Mouse (Mus musculus): ENCODE data around the gene Ctcfl. TPM values are rescaled to one million over a fixed set of nuclear protein-coding genes. Genes with fewer than 3 reads are reported as not detected.

Ctcfl gene
- polyA plus RNA-seq (2015; fragmentation: Nextera tagmentation; extraction: Ambion mirVana), result 0.03 and 0.07 TPM in 2 replicates

GRCm38 (mm10) chr2:173119023-173119944 lies at the start of gene Ctcfl:
Gene Ctcfl, minus strand, starts transcription at chr2:173119525.
- H3K9me3 ChIP-seq (replicated peaks), result no peaks in the 10 kb centered on the region
- 73% methylated on average over 35 of the region's 35 CpGs for WGBS (ENCODE audit: insufficient replicate concordance)
- 0 out of 2 replicates have a peak within 1 kb of the TSS, but pooled peaks have one; percentile 12 for H3K9ac ChIP-seq
- H3K27me3 ChIP-seq, result peaks cover 39% of the 10 kb centered on the region
- H3K4me2 ChIP-seq, result peak within 1 kb of the TSS; percentile 53
- no peaks in the 10 kb centered on the region for H3K36me3 ChIP-seq (replicated peaks)
- peaks cover 27% of the 10 kb centered on the region for H3K4me1 ChIP-seq (replicated peaks)
- ATAC-seq (ENCODE audit: insufficient read depth), result peak; percentile 62
- peak within 1 kb of the TSS; percentile 20 for H3K4me3 ChIP-seq (replicated peaks)
- H3K27ac ChIP-seq (replicated peaks), result peak within 1 kb of the TSS; percentile 85

GRCm38 (mm10) chr2:173168411-173168851 lies 49.1 kb upstream of the Ctcfl start:
- Histone ChIP-seq H3K9me3 (replicated peaks) (no peaks in the 10 kb centered on the region), H3K4me1 (replicated peaks) (peaks cover 24% of the 10 kb centered on the region), H3K36me3 (replicated peaks) (no peaks in the 10 kb centered on the region), H3K9ac (no peak overlapping the region), H3K27ac (replicated peaks) (no peak overlapping the region), H3K4me2 (no peak overlapping the region), H3K27me3 (peaks cover 43% of the 10 kb centered on the region), H3K4me3 (replicated peaks) (no peak overlapping the region)
- WGBS (ENCODE audit: insufficient replicate concordance), result 47% methylated on average over 5 of the region's 5 CpGs
- no peak for ATAC-seq (ENCODE audit: insufficient read depth)

- H3K4me1 ChIP-seq (replicated peaks), result no peaks in the 10 kb centered on the region
- no peak overlapping the region for H3K4me2 ChIP-seq
- H3K9ac ChIP-seq, result no peak overlapping the region
- no peaks in the 10 kb centered on the region for H3K36me3 ChIP-seq (replicated peaks)
- no peak for ATAC-seq (ENCODE audit: insufficient read depth)
- no peak overlapping the region for H3K4me3 ChIP-seq (replicated peaks)
- H3K27me3 ChIP-seq, result peaks cover 19% of the 10 kb centered on the region; the same call in 1 of the 2 replicates
- no peaks in the 10 kb centered on the region for H3K9me3 ChIP-seq (replicated peaks)
- WGBS (ENCODE audit: insufficient replicate concordance), result 71% methylated on average over 10 of the region's 10 CpGs
- H3K27ac ChIP-seq (replicated peaks), result no peak overlapping the region
Measured at GRCm38 (mm10) chr2:173165357-173165756, 46.0 kb upstream of the Ctcfl start.

- ATAC-seq (ENCODE audit: insufficient read depth), result no peak
- Histone ChIP-seq H3K9me3 (replicated peaks) (no peaks in the 10 kb centered on the region), H3K4me1 (replicated peaks) (no peaks in the 10 kb centered on the region), H3K9ac (no peak overlapping the region), H3K36me3 (replicated peaks) (no peaks in the 10 kb centered on the region), H3K4me3 (replicated peaks) (no peak overlapping the region), H3K27me3 (peaks cover 19% of the 10 kb centered on the region; the same call in 1 of the 2 replicates), H3K27ac (replicated peaks) (no peak overlapping the region), H3K4me2 (no peak overlapping the region)
- WGBS (ENCODE audit: insufficient replicate concordance), result 73% methylated on average over 10 of the region's 10 CpGs
Measured at GRCm38 (mm10) chr2:173164946-173165345, 45.6 kb upstream of the Ctcfl start.

GRCm38 (mm10) chr2:173164358-173164757 lies 45.0 kb upstream of the Ctcfl start:
- Histone ChIP-seq H3K36me3 (replicated peaks) (no peaks in the 10 kb centered on the region), H3K9me3 (replicated peaks) (no peaks in the 10 kb centered on the region), H3K27ac (replicated peaks) (no peak overlapping the region), H3K4me1 (replicated peaks) (no peaks in the 10 kb centered on the region), H3K4me2 (no peak overlapping the region), H3K27me3 (peaks cover 16% of the 10 kb centered on the region; the same call in 1 of the 2 replicates), H3K4me3 (replicated peaks) (no peak overlapping the region), H3K9ac (no peak overlapping the region)
- ATAC-seq (ENCODE audit: insufficient read depth), result no peak
- 17% methylated on average over 2 of the region's 2 CpGs for WGBS (ENCODE audit: insufficient replicate concordance)

GRCm38 (mm10) chr2:173163380-173163779 lies 44.1 kb upstream of the Ctcfl start:
- no peaks in the 10 kb centered on the region for H3K9me3 ChIP-seq (replicated peaks)
- H3K27ac ChIP-seq (replicated peaks), result no peak overlapping the region
- H3K4me3 ChIP-seq (replicated peaks), result no peak overlapping the region
- 74% methylated on average over 8 of the region's 8 CpGs for WGBS (ENCODE audit: insufficient replicate concordance)
- no peak overlapping the region for H3K4me2 ChIP-seq
- no peak for ATAC-seq (ENCODE audit: insufficient read depth)
- H3K9ac ChIP-seq, result no peak overlapping the region
- no peaks in the 10 kb centered on the region for H3K36me3 ChIP-seq (replicated peaks)
- peaks cover 8% of the 10 kb centered on the region; the same call in 1 of the 2 replicates for H3K27me3 ChIP-seq
- no peaks in the 10 kb centered on the region for H3K4me1 ChIP-seq (replicated peaks)

GRCm38 (mm10) chr2:173159354-173160311 lies 40.3 kb upstream of the Ctcfl start:
- H3K4me1 ChIP-seq (replicated peaks), result no peaks in the 10 kb centered on the region
- H3K9me3 ChIP-seq (replicated peaks), result no peaks in the 10 kb centered on the region
- no peaks in the 10 kb centered on the region for H3K36me3 ChIP-seq (replicated peaks)
- H3K27me3 ChIP-seq, result 0 out of 2 replicates have a peak, but pooled peaks cover 3% of the 10 kb centered on the region
- H3K4me2 ChIP-seq, result no peak overlapping the region
- H3K4me3 ChIP-seq (replicated peaks), result no peak overlapping the region
- H3K27ac ChIP-seq (replicated peaks), result no peak overlapping the region
- ATAC-seq (ENCODE audit: insufficient read depth), result peak; percentile 36; the same call in 1 of the 2 replicates
- no peak overlapping the region for H3K9ac ChIP-seq
- WGBS (ENCODE audit: insufficient replicate concordance), result 46% methylated on average over 24 of the region's 24 CpGs

- 78% methylated on average over 19 of the region's 19 CpGs for WGBS (ENCODE audit: insufficient replicate concordance)
- H3K4me3 ChIP-seq (replicated peaks), result no peak overlapping the region
- no peaks in the 10 kb centered on the region for H3K9me3 ChIP-seq (replicated peaks)
- H3K9ac ChIP-seq, result no peak overlapping the region
- no peak overlapping the region for H3K27ac ChIP-seq (replicated peaks)
- no peak overlapping the region for H3K4me2 ChIP-seq
- no peaks in the 10 kb centered on the region for H3K4me1 ChIP-seq (replicated peaks)
- no peaks in the 10 kb centered on the region for H3K36me3 ChIP-seq (replicated peaks)
- ATAC-seq (ENCODE audit: insufficient read depth), result no peak
- H3K27me3 ChIP-seq, result 0 out of 2 replicates have a peak, but pooled peaks cover 3% of the 10 kb centered on the region
Measured at GRCm38 (mm10) chr2:173158390-173159055, 39.2 kb upstream of the Ctcfl start.

GRCm38 (mm10) chr2:173157871-173158270 lies 38.5 kb upstream of the Ctcfl start:
- H3K36me3 ChIP-seq (replicated peaks), result no peaks in the 10 kb centered on the region
- H3K9me3 ChIP-seq (replicated peaks), result no peaks in the 10 kb centered on the region
- no peak overlapping the region for H3K4me2 ChIP-seq
- 0 out of 2 replicates have a peak, but pooled peaks cover 3% of the 10 kb centered on the region for H3K27me3 ChIP-seq
- WGBS (ENCODE audit: insufficient replicate concordance), result 70% methylated on average over 4 of the region's 4 CpGs
- H3K4me1 ChIP-seq (replicated peaks), result peaks cover 6% of the 10 kb centered on the region; the same call in 1 of the 2 replicates
- H3K27ac ChIP-seq (replicated peaks), result no peak overlapping the region
- H3K4me3 ChIP-seq (replicated peaks), result no peak overlapping the region
- H3K9ac ChIP-seq, result no peak overlapping the region
- ATAC-seq (ENCODE audit: insufficient read depth), result no peak

- no peak for ATAC-seq (ENCODE audit: insufficient read depth)
- 47% methylated on average over 4 of the region's 4 CpGs for WGBS (ENCODE audit: insufficient replicate concordance)
- Histone ChIP-seq H3K9me3 (replicated peaks) (no peaks in the 10 kb centered on the region), H3K9ac (no peak overlapping the region), H3K27ac (replicated peaks) (no peak overlapping the region), H3K36me3 (replicated peaks) (no peaks in the 10 kb centered on the region), H3K27me3 (0 out of 2 replicates have a peak, but pooled peaks cover 3% of the 10 kb centered on the region), H3K4me3 (replicated peaks) (no peak overlapping the region), H3K4me2 (no peak overlapping the region), H3K4me1 (replicated peaks) (peaks cover 7% of the 10 kb centered on the region)
Measured at GRCm38 (mm10) chr2:173157376-173157775, 38.1 kb upstream of the Ctcfl start.

All from liver, embryonic 15.5 days (tissue).